Mouse (Mus musculus) frontal cortex, postnatal 10 days (tissue): ENCODE results near the gene Dcp1a.

Experiments used
- DNase-seq, 2 experiments: peaks; one replicate each; pipeline ENCODE4 v3.0.0; 2022; ENCODE audit warnings: low spot score in 2 of 2, mixed read lengths in 1 of 2

The Dcp1a gene

DNA sequence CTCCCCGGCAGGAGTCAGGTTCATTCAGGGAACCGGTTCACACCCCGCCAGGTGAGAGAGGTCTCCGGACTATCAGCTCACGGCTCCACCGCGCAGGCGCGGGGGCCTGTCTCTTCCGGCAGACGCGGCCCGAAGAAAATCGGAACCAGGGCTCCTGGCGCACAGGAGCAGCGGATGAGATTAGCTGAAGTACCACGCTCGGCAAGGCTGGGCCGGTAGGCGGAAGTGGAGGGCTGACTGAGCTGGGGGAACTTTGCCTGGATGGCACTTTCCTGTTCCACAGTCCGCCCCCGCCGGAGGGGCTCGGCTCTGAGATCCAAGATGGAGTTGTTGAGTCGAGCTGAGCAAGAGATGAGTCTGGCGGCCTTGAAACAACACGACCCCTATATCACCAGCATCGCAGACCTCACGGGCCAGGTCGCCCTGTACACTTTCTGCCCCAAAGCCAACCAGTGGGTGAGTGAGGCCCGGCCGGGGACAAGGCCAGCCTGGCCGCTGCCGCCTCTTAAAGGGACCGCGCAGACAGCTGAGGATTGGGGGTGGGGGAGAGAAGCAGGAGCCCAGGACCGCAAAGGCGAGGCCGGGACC lies at the start of gene Dcp1a:
Gene Dcp1a (plus strand): TSS at position 175 of the 588 bp plus-strand sequence.
- peak; percentile 93 to 95 for DNase-seq

DNA sequence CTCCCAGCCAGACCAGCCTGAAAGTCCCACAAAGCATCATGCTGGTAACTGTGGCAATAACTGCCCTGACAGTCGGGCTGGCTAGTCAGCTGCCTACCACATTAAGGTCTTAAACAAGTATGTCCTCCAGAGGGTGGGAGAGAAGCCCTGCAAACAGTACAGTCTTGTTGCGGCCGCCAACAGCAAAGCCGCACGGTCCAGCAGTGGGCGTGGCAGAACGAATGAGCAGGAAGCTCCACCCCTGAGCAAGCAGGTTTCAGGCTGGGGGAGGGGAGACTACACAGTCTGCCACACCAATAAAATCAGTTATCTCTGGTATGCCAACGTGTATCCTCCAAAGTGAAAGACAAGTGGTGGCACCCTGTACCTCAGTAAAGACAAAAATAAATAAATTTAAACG lies 49.7 kb upstream of the Dcp1a start:
- no peak for DNase-seq

DNA sequence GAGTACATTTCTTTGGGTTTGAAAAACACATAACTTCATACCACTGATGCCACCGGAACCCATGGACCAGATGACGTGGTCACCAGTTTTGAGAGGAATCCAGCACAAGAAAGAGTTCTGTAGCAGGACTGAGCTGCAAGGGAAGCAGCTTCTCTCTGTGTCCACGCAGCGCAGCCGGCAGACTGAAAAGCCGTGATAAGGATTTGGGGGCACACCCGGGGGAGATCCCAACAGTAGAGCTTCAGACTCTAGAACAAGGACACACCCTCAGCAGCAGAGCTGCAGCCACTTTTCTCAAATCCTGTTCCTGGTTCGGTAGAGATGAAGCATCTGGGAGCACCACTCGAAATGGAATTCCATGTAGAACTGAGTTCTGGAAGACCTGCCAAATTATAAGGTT lies 49.3 kb upstream of the Dcp1a start:
- DNase-seq, result no peak

DNA sequence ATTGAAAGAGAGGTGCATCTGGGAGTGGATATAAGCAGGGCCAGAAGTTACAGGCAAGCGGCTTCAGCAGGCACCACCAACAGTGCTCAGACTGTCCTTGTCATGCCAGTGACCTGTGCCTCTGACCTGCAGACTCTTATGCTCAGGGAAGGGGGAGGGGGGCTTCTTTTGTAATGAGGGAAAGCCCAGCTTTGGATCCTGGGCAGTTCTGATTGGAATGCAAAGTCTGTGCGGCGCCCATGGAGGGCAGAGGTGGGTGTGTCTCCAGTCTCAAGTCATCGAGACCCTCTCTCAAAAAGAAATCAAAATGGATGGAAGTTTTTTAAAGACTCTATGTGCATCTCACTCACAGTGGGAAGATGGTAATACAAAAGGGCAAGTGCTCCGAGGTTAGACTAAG lies 48.9 kb upstream of the Dcp1a start:
- DNase-seq, result no peak

DNA sequence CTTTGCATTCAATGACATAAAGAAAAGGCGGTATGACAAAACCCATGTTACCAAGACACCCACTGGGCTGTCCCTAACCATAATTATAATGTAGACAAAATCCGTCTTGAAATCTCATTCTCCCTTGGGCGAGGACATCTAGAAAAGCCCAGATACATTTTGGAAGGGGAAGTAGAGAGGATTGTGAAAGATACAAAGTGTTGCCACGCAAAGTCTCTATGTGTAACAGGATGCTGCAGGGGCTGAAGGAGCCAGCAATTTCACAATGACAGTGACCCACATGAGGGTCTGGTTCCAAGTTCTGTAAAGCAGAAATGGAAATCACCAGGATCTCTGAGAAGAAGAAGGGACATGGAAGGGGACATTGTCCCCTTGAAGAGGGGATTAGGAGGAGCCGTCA lies 44.0 kb upstream of the Dcp1a start:
- DNase-seq, result no peak

DNA sequence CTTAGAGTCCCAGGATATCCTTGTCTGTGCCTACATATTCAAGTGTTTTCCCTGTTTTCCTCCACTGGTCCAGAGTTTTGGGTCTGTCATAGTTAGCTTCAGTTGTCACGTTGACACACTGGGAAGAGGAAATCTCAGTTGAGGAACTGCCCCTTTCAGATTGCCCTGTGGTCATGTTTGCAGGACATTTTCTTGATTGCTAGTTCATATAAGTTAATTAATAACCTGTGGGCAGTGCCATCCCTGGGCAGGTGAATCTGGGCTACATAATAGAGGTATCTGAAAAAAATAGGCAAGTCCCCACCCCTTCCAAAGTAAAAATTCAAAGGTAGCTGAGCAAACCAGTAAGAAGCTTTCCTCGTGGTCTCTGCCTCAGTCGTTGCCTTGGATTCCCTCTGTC lies 39.4 kb upstream of the Dcp1a start:
- no peak for DNase-seq

DNA sequence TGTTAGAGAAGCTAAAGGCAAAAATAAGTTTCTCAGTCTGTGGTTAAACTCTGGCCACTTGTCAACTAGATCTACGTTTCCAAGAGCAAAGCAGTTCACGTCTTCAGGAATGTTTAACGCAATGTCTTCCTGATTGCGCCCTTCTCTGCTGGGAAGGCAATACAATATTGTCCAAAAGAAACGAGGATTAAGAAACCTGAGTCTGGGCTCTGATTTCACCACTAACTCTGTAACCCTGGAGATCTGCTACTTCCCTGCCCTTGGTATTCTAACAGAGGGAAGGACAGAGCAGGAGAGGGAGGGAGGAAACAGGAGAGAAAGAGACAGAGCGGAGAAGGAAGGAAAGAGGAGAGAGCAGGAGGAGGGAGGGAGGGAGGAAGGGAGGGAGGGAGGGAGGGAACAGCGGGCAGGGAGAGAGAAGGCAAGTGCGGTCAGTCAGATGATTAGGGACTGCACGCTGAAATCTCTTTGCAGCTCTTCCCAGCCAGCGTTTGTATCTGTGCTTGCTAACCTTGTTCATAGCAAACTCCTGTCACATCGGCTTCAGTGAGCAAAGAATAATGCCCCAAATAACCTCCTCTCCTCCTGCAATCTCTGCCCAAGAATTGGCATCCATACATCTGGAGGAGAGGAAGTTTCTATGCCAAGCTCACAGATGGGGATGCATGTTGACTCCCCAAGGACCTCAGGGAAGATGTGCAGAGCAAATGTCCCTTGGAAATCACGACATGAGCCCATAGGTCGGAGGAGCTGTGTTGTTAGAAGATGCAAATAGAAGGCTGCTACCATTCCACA lies 23.3 kb upstream of the Dcp1a start:
- no peak for DNase-seq

DNA sequence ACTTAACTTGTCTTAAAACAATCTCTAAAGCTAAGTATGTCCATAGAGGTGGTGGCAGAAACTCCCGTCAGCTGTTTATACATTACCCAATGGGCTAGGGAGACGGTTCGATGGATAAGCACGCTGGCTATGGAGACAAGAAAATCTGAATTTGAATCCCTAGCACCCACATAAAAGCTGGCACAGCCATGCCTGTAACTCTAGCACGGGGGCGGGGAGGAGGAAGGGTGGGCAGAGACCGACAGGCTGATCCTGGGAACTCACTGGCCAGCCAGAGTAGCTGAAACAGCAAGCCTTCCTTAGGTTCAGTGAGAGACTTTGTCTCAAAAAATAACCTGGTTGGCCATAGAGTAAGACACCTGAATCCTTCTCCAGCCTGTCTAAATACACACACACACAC lies 21.9 kb upstream of the Dcp1a start:
- DNase-seq, result no peak

DNA sequence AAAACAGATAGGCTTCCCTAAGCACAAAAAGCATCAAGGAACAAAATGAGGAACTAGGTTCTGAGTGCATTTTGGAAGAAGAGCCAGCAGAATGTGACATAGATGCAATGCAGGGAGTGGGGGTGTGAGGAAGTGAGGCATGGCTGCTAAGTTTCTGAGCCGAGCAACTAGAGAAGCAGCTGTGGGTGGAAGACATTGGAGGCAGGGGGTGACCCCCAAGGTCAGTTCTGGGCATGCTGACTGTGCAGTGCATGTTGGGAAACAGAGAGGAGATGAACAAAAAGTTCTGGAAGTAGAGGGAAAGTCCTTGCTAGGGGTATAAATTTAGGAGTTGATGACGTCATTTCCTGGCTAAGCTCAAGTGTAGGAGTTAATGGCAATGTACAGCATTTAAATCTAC lies 21.4 kb upstream of the Dcp1a start:
- peak; percentile 19 to 27 for DNase-seq

DNA sequence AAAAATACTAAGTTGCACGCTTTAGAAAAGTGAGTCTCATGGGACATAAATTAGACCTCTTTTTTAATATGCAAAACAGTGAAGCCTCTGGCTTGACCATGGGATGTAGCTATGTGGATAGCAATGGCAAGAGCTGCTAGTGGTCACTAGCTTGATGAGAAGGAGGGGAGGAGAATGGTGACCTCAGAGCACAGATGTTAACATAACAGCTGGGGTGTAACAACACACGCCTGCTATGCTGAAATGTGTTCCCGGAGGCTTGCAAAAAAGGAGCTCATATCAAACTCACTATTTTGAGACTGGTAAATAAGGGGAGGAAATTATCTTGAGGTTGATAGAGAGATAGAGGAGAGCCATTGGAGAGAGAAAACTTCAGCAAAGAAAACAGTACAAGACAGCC lies 20.5 kb upstream of the Dcp1a start:
- no peak for DNase-seq

DNA sequence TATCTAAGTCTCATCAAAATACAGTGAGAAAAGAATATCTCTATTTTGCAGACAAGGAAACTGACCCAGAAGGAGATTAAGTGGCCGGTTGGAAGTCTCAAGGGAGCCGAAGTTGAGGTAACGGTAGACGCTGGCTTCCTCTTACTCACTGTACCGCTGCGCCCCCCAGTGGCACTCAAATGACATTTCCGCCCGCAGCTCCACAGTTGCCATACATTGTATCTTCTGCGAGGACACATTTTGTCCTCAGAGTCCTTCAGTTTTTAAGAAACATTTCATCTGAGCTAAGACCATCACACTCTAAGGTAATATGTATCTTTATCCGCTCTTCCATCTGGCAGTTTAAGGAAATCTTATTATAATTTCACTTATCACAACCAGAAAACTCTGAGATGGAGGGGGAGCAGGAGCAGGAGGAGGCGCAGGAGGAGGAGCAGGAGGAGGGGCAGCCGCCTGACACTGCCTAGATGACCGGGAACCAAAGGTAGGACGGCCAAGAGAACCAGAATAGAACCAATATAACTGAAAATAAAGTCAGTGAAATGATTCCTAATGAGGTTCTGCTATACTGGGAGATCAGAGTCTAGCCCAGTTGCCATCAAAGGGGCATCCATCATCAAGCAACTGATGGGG lies 19.3 kb upstream of the Dcp1a start:
- peak; percentile 45 to 76 for DNase-seq

DNA sequence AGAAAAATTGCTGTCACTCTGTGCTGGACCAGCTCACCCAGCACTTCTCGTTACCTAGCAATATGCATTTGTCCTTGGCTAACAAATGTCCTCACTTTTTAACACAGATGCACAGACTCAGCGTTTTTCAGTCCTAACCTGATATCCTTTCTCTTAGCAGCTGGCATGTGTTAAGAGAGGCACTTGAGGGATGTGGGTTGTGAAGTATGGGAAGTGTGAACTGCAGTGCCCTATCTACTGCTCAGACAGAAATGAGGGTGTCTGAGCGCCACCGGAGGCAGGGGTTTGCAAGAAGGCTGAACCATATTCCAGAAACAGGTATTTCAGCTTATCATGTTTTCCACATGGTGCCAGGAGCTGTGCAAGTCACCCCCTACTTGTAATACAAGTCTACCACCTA lies 16.0 kb upstream of the Dcp1a start:
- DNase-seq, result no peak

DNA sequence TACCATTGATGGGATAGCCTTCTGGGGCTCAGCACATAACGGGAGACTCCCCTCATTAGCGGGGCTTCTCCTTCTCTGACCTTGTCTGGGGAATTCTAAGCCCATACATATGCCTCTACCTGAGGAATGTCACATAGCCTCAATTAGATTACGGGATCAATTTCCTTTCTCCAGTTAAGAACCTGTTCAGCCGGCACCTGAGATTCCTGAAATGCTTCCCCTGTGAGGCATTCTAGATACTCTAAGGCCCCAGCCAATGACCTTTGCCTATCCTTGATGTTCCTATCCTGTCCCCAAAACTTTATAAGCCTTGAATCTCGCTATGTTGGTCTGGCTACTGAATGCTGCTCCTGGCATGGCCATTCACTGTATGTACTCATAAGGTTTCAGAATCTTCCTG lies 5.7 kb upstream of the Dcp1a start:
- no peak for DNase-seq

DNA sequence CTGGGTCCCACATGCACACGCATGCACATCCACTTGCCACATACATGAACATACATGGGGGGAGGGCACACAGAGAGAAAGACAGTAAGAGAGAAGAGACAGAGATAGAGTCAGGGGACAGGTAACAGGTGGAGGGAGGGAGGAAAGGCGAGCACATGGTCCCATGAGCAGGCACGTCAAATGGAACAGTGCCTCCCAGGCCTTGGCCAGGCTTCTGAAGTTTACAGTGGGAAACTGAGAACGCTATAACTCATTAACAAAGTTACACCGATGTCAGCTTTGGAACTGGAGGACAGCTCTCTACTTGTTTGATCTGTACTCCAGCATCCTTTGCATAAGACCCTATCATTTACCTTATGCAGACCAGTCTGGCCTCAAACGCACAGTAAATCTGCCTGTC lies 4.9 kb upstream of the Dcp1a start:
- no peak for DNase-seq

DNA sequence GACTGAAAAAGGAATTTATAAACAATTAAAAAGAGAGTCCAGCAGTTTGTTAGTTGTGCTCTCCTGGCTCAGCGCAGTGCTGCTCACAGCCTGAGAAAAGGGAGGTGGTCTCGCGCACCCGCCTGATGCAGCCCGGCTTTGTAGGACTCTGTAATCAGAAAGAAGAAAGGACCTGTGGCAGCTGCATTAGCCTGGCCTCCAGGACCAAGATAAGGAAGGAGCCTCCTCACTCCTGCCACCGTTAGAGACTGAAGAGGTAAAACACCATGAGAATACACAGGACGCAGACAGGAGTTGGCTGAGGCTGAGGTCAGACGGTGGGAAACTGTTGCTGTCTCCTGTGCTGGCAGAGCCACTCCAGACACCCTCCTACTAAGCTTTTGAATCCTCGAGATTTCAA lies 12.0 kb downstream of the Dcp1a start, which contains the start of gene Cacna1d:
Gene Cacna1d (minus strand): TSS at position 114 of the 400 bp plus-strand sequence.
- DNase-seq, result no peak

DNA sequence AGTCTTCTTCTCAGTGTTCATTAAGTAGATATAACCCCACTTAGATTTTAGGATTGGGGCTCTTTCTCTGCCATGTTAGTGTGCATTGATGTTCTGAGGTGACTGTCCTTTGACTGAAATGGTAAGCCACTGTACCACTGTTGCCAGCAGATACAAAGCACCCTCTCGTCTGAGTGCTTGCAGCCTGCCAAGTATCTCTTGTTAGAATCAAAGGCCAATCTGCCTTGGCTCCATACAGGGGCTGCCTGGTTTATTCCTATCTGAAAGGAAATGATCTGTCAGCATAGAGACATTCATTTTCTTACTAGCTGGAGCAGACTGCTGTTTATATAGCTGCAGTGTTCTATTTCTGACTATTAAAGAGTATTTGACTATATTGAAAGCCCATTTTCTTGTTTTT lies 13.9 kb downstream of the Dcp1a start:
- DNase-seq, result no peak

DNA sequence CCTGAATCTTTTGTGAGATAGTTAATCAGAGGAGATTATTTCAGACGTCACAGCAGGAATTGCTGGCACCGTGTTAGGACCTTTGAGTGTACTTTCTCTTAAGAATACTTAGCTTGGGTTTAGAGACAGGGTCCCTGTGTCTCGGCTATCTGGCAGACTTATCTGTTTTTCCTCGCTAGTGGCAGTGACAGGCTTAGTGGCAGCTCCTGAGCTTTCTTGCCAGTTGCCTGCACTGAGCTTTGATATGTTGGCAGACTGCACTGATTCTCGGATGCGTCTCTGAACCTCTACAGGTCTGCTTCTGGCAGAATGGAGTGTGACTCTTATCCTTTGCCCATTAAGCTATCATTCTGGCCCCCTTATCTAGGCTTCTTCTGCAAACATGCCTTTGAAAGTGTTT lies 15.7 kb downstream of the Dcp1a start:
- no peak for DNase-seq

DNA sequence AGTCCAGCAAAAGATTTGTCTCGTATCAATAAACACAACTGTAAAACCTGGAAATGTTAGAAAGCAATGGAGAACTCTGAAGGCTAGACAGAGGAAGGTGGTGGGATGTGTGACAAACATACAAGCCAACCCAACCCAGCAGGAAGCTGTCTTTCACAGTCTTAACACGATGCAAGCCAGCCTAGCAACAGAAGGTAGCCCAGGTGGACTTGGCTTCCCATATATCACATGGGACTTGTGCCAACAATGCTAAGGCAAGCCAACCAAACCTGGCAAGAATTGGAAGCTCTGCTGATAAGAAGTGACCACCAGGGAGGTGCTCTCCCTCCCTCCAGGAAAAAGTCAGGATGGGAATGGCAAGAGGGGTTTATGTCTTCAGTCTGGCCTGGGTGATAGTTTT lies 18.9 kb downstream of the Dcp1a start:
- DNase-seq, result no peak

DNA sequence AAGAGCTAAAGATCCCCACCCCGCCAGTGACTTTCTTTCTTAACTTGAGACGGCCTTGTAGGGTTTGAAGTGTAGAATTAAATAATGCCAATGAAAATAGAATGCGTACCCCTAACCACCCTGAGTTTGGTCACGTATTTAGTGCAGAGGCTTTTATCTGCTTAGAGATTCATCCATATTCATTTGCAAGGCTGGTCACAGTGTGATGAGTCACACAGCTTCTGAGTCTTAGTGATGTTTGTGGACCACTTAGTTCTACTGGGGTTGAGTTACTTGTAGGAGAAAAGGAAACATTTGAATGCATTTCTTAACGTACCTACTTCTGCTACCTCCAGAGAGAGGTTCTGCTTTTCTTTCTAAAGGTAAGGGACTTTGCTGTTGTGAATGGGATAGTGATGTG lies 25.7 kb downstream of the Dcp1a start:
- no peak for DNase-seq

DNA sequence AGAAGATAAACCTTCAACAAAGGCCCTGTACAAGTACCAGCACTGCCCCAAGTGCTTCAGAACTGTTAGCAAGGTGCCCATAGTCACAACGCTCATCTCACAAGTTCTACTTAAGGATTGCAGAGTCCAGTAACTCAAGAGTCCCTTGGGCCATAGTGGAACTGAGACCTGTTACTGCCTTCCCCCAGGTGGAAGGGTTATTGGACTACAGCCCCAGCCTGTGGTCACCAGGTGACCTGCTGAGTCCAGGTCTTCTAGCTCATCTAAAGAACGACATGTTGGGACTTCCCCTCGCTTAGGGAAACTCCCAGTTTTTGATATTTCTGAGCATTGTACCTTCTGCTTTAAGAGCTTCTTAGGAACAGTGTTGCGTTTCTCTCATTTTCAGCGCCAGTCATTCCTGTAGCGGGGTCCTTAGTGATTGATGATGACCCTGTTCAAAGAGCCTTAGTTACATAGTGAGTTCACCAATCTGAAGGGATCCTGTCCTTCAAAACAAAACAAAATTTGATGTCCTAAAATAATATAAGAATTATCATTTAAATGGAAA lies 31.0 kb downstream of the Dcp1a start:
- DNase-seq, result no peak

DNA sequence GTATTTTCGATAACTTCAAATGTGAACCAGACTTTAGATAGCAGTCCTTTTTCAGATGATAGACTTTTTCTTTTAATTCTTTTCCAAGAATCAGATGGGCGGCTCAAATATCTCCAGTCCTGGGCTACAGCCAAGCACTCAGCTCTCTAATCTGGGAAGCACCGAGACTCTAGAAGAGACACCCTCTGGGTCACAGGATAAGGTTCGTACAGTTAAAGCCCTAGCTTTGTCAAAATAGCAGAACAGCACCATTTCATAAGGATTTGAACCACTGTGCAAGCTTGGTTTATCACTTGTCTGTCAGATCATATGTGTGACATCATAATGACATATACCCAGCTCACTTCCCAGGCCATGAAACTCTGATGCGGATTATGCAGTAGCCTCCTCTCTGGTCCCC lies 33.6 kb downstream of the Dcp1a start:
- no peak for DNase-seq

DNA sequence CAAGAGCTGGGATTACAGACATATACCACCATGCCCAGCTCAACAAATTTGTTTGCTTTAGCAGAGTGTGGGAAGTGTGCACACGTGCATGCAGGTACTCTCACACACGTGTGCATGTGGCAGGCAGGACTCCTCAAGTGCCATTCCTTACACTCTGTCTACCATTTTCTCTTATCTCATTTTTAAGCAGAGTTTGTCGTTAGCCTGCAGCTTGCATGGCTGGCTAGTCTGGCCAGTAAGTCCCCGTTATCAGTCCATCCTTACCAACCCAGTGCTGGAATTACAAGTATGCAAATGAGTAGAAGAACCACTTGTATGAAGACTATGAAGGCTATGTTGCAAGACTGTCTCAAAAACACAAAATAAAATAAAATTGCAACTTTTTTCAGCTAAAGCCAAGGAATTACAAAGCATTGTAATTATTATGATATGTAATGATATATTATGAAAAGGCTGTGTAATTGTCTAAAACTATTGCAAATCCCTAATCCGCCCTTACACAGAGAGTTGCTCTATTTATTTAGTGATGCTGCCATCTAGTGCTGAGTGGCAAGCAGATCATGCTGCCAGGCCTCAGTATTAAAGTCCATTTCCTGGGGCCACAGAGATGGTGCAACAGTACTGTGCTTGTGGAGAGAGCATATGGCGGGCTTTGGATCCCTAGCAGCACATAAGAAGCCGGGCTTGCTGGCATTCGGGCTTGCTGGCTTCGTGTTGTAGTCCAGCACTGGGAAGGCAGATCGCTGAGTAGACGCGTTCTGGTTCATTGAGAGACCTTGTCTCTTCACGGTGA lies 36.8 kb downstream of the Dcp1a start:
- no peak for DNase-seq
